Mouse (Mus musculus) thymus, adult 2 months (tissue): ENCODE measurements around the gene Tmem8b.

Experiments used
- CTCF ChIP-seq: fragments of 200-500 bp; IDR thresholded peaks from 2 replicates; pipeline ENCODE4 v1.5.1; 2012; ENCODE audit warnings: mild to moderate bottlenecking, control low read depth, low read length, moderate library complexity, borderline replicate concordance; ENCODE audit not compliant: control insufficient read depth, poor library complexity, insufficient read depth; ENCODE audit errors: extremely low read depth
- POLR2A ChIP-seq: fragments of 200-500 bp; IDR thresholded peaks from 2 replicates; pipeline ENCODE4 v1.6.1; 2012; ENCODE audit warnings: mild to moderate bottlenecking, low read length, control low read depth, moderate library complexity; ENCODE audit not compliant: control insufficient read depth, poor library complexity, insufficient read depth; ENCODE audit errors: extremely low read depth

GRCm38 (mm10) chr4:43738989-43739674 lies 70.4 kb downstream of the Tmem8b start:
- TF ChIP-seq CTCF (no peak), POLR2A (no peak)
